Mouse (Mus musculus): ENCODE results near the gene Aass. TPM values are rescaled to one million over a fixed set of nuclear protein-coding genes. Genes with fewer than 3 reads are reported as not detected.
"Not testable (repeated sequence)": the region's sequence is repeated elsewhere in the genome, so short reads cannot be mapped to it uniquely, and the experiment has no call there.

Aass gene
- polyA plus RNA-seq, 1 experiment, result not detected

- H3K4me1 ChIP-seq (ENCODE audit: control insufficient read depth, insufficient read depth, insufficient read length, low read length); H3K27ac ChIP-seq (replicated peaks; ENCODE audit: low read depth, low read length); H3K4me3 ChIP-seq (ENCODE audit: insufficient read depth, low read depth, low read length): not testable (repeated sequence)
Measured at GRCm38 (mm10) chr6:23090346-23091055, 42.3 kb downstream of the Aass start.

GRCm38 (mm10) chr6:23089292-23089691, 43.5 kb downstream of the Aass start:
- H3K4me1 ChIP-seq (ENCODE audit: control insufficient read depth, insufficient read depth, insufficient read length, low read length); H3K27ac ChIP-seq (replicated peaks; ENCODE audit: low read depth, low read length); H3K4me3 ChIP-seq (ENCODE audit: insufficient read depth, low read depth, low read length): not testable (repeated sequence)

- H3K4me1 ChIP-seq (ENCODE audit: control insufficient read depth, insufficient read depth, insufficient read length, low read length), result no peaks in the 10 kb centered on the region
- H3K4me3 ChIP-seq (ENCODE audit: insufficient read depth, low read depth, low read length), result no peak overlapping the region
- no peak overlapping the region for H3K27ac ChIP-seq (replicated peaks; ENCODE audit: low read depth, low read length)
Measured at GRCm38 (mm10) chr6:23084587-23085421, 48.0 kb downstream of the Aass start.

- Histone ChIP-seq H3K27ac (replicated peaks; ENCODE audit: low read depth, low read length) (no peak overlapping the region), H3K4me1 (ENCODE audit: control insufficient read depth, insufficient read depth, insufficient read length, low read length) (no peaks in the 10 kb centered on the region), H3K4me3 (ENCODE audit: insufficient read depth, low read depth, low read length) (no peak overlapping the region)
Measured at GRCm38 (mm10) chr6:23079991-23080680, 52.6 kb downstream of the Aass start.

GRCm38 (mm10) chr6:23078273-23078672, 54.5 kb downstream of the Aass start:
- Histone ChIP-seq H3K4me3 (ENCODE audit: insufficient read depth, low read depth, low read length) (no peak overlapping the region), H3K4me1 (ENCODE audit: control insufficient read depth, insufficient read depth, insufficient read length, low read length) (no peaks in the 10 kb centered on the region), H3K27ac (replicated peaks; ENCODE audit: low read depth, low read length) (no peak overlapping the region)

- H3K27ac ChIP-seq (replicated peaks; ENCODE audit: low read depth, low read length), result no peak overlapping the region
- no peak overlapping the region for H3K4me3 ChIP-seq (ENCODE audit: insufficient read depth, low read depth, low read length)
- H3K4me1 ChIP-seq (ENCODE audit: control insufficient read depth, insufficient read depth, insufficient read length, low read length), result no peaks in the 10 kb centered on the region
Measured at GRCm38 (mm10) chr6:23076060-23076459, 56.7 kb downstream of the Aass start.

- H3K4me1 ChIP-seq (ENCODE audit: control insufficient read depth, insufficient read depth, insufficient read length, low read length), result no peaks in the 10 kb centered on the region
- no peak overlapping the region for H3K27ac ChIP-seq (replicated peaks; ENCODE audit: low read depth, low read length)
- no peak overlapping the region for H3K4me3 ChIP-seq (ENCODE audit: insufficient read depth, low read depth, low read length)
Measured at GRCm38 (mm10) chr6:23055734-23056133, 77.1 kb downstream of the Aass start.

- Histone ChIP-seq H3K4me1 (ENCODE audit: control insufficient read depth, insufficient read depth, insufficient read length, low read length) (no peaks in the 10 kb centered on the region), H3K27ac (replicated peaks; ENCODE audit: low read depth, low read length) (no peak overlapping the region), H3K4me3 (ENCODE audit: insufficient read depth, low read depth, low read length) (no peak overlapping the region)
Measured at GRCm38 (mm10) chr6:23048836-23049235, 84.0 kb downstream of the Aass start.

GRCm38 (mm10) chr6:23028251-23028650, 104.5 kb downstream of the Aass start:
- Histone ChIP-seq H3K4me1 (ENCODE audit: control insufficient read depth, insufficient read depth, insufficient read length, low read length) (no peaks in the 10 kb centered on the region), H3K4me3 (ENCODE audit: insufficient read depth, low read depth, low read length) (no peak overlapping the region), H3K27ac (replicated peaks; ENCODE audit: low read depth, low read length) (no peak overlapping the region)

Other genes starting within 250 kb of the Aass start
- gene Fezf1, start 115.4 kb upstream of the Aass start, polyA plus RNA-seq (2012; ENCODE audit: insufficient read depth, insufficient read length, missing spikeins), result not detected in 2 replicates

All from brown adipose tissue, adult 24 weeks (tissue).